25 mouse cellular contexts compared by ENCODE assay signal in genomic region chr10:127472722-127473121, GRCm38 (mm10). TPM values are rescaled to one million over a fixed set of nuclear protein-coding genes. Genes with fewer than 3 reads are reported as not detected.
"Had no signal": no experiment of that assay in that cellular context is flagged by ENCODE, and none has a peak within 500 bp of the region (broad histone marks: within the 10 kb centered on the region; RNA-seq: fewer than 3 reads in every experiment).

No protein-coding gene starts in this region.

- DNase-seq: kidney, postnatal 25 days; layer of hippocampus, adult 9-11 months; liver; lung, adult 18-20 months; lung, postnatal 10 days; lung, postnatal 36 days; retina, postnatal 1 day; right cerebral cortex, postnatal 25 days; thymus, adult 18-20 months; thymus, postnatal 4 days had no signal

- H3K4me1 ChIP-seq: midbrain, embryonic 13.5 days; neural tube, embryonic 13.5 days had no signal

- H3K27ac ChIP-seq: kidney, postnatal 0 days; layer of hippocampus, adult 2 months; limb, embryonic 10.5 days; limb, embryonic 13.5 days; liver, embryonic 12.5 days; liver, embryonic 15.5 days; lung, embryonic 15.5 days; midbrain, embryonic 10.5 days; midbrain, embryonic 13.5 days; neural tube, embryonic 13.5 days had no signal

- H3K9ac ChIP-seq: limb, embryonic 13.5 days; liver, embryonic 12.5 days; liver, embryonic 15.5 days; lung, embryonic 15.5 days; midbrain, embryonic 13.5 days; neural tube, embryonic 13.5 days had no signal

- ATAC-seq: liver, embryonic 12.5 days; midbrain, embryonic 13.5 days; midbrain, embryonic 16.5 days had no signal

- H3K4me3 ChIP-seq: layer of hippocampus, adult 2 months; limb, embryonic 10.5 days; limb, embryonic 13.5 days; liver, embryonic 12.5 days; liver, embryonic 15.5 days; lung, embryonic 15.5 days; megakaryocyte, embryonic 14.5 days; midbrain, embryonic 10.5 days; midbrain, embryonic 13.5 days; myocyte; neural tube, embryonic 13.5 days had no signal

- H3K9me3 ChIP-seq: limb, embryonic 10.5 days; limb, embryonic 13.5 days; liver, embryonic 12.5 days; liver, embryonic 15.5 days; lung, embryonic 15.5 days; midbrain, embryonic 10.5 days; midbrain, embryonic 13.5 days; neural tube, embryonic 13.5 days had no signal

- H3K4me2 ChIP-seq: limb, embryonic 13.5 days; liver, embryonic 12.5 days; liver, embryonic 15.5 days; lung, embryonic 15.5 days; midbrain, embryonic 13.5 days; neural tube, embryonic 13.5 days had no signal

- H3K27me3 ChIP-seq: limb, embryonic 13.5 days; liver, embryonic 12.5 days; liver, embryonic 15.5 days; lung, embryonic 15.5 days; megakaryocyte, embryonic 14.5 days; midbrain, embryonic 13.5 days; neural tube, embryonic 13.5 days had no signal

RNA-seq across cellular contexts. Expression of gene Ndufa4l2, which starts 42.0 kb away (rescaled TPM):
- total RNA-seq: monocyte, adult 5-6 weeks; neutrophil, adult 5-6 weeks had no signal
